Mouse (Mus musculus) kidney, embryonic 14.5 days (tissue): ENCODE results near the gene Tmeff2. TPM values are rescaled to one million over a fixed set of nuclear protein-coding genes. Genes with fewer than 3 reads are reported as not detected.
"Not testable (repeated sequence)": the region's sequence is repeated elsewhere in the genome, so short reads cannot be mapped to it uniquely, and the experiment has no call there.

Source experiments
- ATAC-seq: fragments of 200-750 bp; cut with Nextera tagmentation; 2 replicates; pipeline ENCODE4 v1.8.0; 2017; ENCODE audit warnings: moderate number of reproducible peaks, mild to moderate bottlenecking, moderate TSS enrichment, moderate library complexity; ENCODE audit not compliant: low FRiP score, low TSS enrichment
- H3K27ac ChIP-seq: fragments of 300-500 bp; sonication (generic); 2 replicates; pipeline ENCODE4 v1.5.1; 2014; ENCODE audit warnings: low read depth, mild to moderate bottlenecking, low read length, moderate library complexity, mixed read lengths
- H3K27me3 ChIP-seq: fragments of 300-500 bp; sonication (generic); 2 replicates; pipeline ENCODE4 v1.6.1; 2014; ENCODE audit warnings: mild to moderate bottlenecking, low read length; ENCODE audit not compliant: control insufficient read depth, insufficient read depth
- H3K36me3 ChIP-seq: fragments of 300-500 bp; sonication (generic); 2 replicates; pipeline ENCODE4 v1.6.1; 2014; ENCODE audit warnings: low read length, mixed read lengths; ENCODE audit not compliant: control insufficient read depth, insufficient read depth
- H3K4me1 ChIP-seq: fragments of 300-500 bp; sonication (generic); 2 replicates; pipeline ENCODE4 v1.6.1; 2014; ENCODE audit warnings: low read length, mixed read lengths; ENCODE audit not compliant: control insufficient read depth, insufficient read depth
- H3K4me2 ChIP-seq: fragments of 300-500 bp; sonication (generic); replicated peaks from 2 replicates; pipeline ENCODE4 v1.6.1; 2014; ENCODE audit warnings: low read depth, mild to moderate bottlenecking, low read length
- H3K4me3 ChIP-seq: fragments of 300-500 bp; sonication (generic); 2 replicates; pipeline ENCODE4 v1.5.1; 2014; ENCODE audit warnings: mild to moderate bottlenecking, low read length
- H3K9ac ChIP-seq: fragments of 300-500 bp; sonication (generic); 2 replicates; pipeline ENCODE4 v1.6.1; 2014; ENCODE audit warnings: low read depth, mild to moderate bottlenecking, low read length, moderate library complexity
- H3K9me3 ChIP-seq: fragments of 300-500 bp; sonication (generic); 2 replicates; pipeline ENCODE4 v1.6.1; 2016; ENCODE audit warnings: low read length; ENCODE audit not compliant: control insufficient read depth
- WGBS: fragments of 180-500 bp; shearing (Covaris S2); extraction: QIAGEN DNeasy Blood & Tissue Kit; methylation state at CpG from one replicate; pipeline ENCODE4 v1.1.7; 2014; 5-methylcytosine and 5-hydroxymethylcytosine counted together
- polyA plus RNA-seq: library from polyadenylated mRNA; unstranded; fragments of >200 nt; fragmentation: Nextera tagmentation; extraction: Ambion mirVana; gene quantifications from 2 replicates; pipeline ENCODE4 v1.2.1, GENCODE M21; 2014

Gene Tmeff2
- polyA plus RNA-seq = 2.6 and 3.2 TPM in 2 replicates

- H3K9me3 ChIP-seq, H3K27ac ChIP-seq, ATAC-seq, H3K36me3 ChIP-seq, H3K4me2 ChIP-seq, H3K4me1 ChIP-seq, H3K27me3 ChIP-seq, H3K4me3 ChIP-seq, H3K9ac ChIP-seq: not testable (repeated sequence)
- WGBS = 85% methylated on average over 9 of the region's 9 CpGs
Observed at GRCm38 (mm10) chr1:50900386-50900785, at the start of gene Tmeff2. Gene Tmeff2 (plus strand): TSS chr1:50900647.

- Histone ChIP-seq H3K4me3 (no peak overlapping the region), H3K4me1 (no peaks in the 10 kb centered on the region), H3K4me2 (no peak overlapping the region), H3K27ac (no peak overlapping the region), H3K9me3 (no peaks in the 10 kb centered on the region), H3K27me3 (no peaks in the 10 kb centered on the region), H3K36me3 (no peaks in the 10 kb centered on the region), H3K9ac (no peak overlapping the region)
- WGBS = 87% methylated on average over 2 of the region's 2 CpGs
- no peak for ATAC-seq
Observed at GRCm38 (mm10) chr1:50861515-50861914, 38.9 kb upstream of the Tmeff2 start.

GRCm38 (mm10) chr1:50897696-50898095, 2.8 kb upstream of the Tmeff2 start:
- no peak overlapping the region for H3K4me2 ChIP-seq
- H3K27me3 ChIP-seq = no peaks in the 10 kb centered on the region
- no peak overlapping the region for H3K9ac ChIP-seq
- H3K36me3 ChIP-seq = no peaks in the 10 kb centered on the region
- no peak for ATAC-seq
- no peak overlapping the region for H3K27ac ChIP-seq
- 62% methylated on average over 6 of the region's 6 CpGs for WGBS
- H3K4me1 ChIP-seq = no peaks in the 10 kb centered on the region
- H3K9me3 ChIP-seq = no peaks in the 10 kb centered on the region
- H3K4me3 ChIP-seq = no peak overlapping the region

GRCm38 (mm10) chr1:50924838-50925355, 24.4 kb downstream of the Tmeff2 start:
- H3K27ac ChIP-seq = no peak overlapping the region
- peaks cover 43% of the 10 kb centered on the region for H3K27me3 ChIP-seq
- 33% methylated on average over 5 of the region's 5 CpGs for WGBS
- no peak overlapping the region for H3K4me3 ChIP-seq
- ATAC-seq = no peak
- no peaks in the 10 kb centered on the region for H3K9me3 ChIP-seq
- H3K36me3 ChIP-seq = no peaks in the 10 kb centered on the region
- H3K4me2 ChIP-seq = no peak overlapping the region
- no peak overlapping the region for H3K9ac ChIP-seq
- 0 out of 2 replicates have a peak, but pooled peaks cover 4% of the 10 kb centered on the region for H3K4me1 ChIP-seq

GRCm38 (mm10) chr1:50925356-50925921, 25.0 kb downstream of the Tmeff2 start:
- Histone ChIP-seq H3K27ac (no peak overlapping the region), H3K9ac (no peak overlapping the region), H3K4me1 (0 out of 2 replicates have a peak, but pooled peaks cover 4% of the 10 kb centered on the region), H3K36me3 (no peaks in the 10 kb centered on the region), H3K27me3 (peaks cover 43% of the 10 kb centered on the region), H3K4me2 (0 out of 2 replicates have a peak overlapping the region, but pooled peaks have one; percentile 13), H3K9me3 (no peaks in the 10 kb centered on the region), H3K4me3 (0 out of 2 replicates have a peak overlapping the region, but pooled peaks have one; percentile 10)
- ATAC-seq = no peak
- 9% methylated on average over 13 of the region's 13 CpGs for WGBS

DNA sequence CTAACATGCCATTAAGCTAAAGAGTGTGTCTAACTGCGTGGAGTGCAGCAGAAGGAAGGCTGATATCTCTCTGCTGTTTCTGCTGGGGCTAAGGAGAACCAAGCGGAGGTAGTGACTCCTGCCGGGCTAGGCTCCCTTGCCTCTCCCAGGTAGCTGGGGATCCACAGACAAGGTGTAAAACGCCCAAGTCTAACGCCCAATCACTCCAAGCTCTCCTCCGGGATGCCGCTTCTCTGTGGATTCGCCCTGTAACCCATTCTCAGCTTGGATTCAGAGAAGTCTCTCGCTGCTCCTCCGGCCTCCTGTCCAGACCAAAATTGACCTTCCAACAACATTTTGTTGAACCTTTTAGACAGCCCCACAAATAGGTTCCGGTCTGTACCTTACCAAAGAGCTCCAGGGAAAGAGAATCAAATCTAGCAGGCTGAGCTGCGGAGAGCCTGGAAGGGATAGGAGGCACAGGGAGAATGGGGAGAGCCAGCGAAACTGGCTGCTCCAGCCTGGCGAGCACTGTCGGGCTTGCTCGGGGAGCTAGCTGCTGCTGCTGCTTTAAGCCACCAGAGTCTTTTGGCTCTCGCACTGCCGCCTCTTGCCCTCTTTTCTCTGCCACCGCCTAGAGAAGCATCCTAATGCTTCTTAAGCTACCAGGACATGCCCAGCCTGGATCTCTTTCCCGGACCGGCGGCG, 26.1 kb downstream of the Tmeff2 start:
- 0 out of 2 replicates have a peak, but pooled peaks cover 4% of the 10 kb centered on the region for H3K4me1 ChIP-seq
- 1% methylated on average over 21 of the region's 23 CpGs for WGBS
- H3K4me3 ChIP-seq = peak overlapping the region; percentile 61
- peak; percentile 53 for ATAC-seq
- H3K9me3 ChIP-seq = no peaks in the 10 kb centered on the region
- H3K27me3 ChIP-seq = peaks cover 43% of the 10 kb centered on the region
- no peaks in the 10 kb centered on the region for H3K36me3 ChIP-seq
- H3K9ac ChIP-seq = peak overlapping the region; percentile 45; the same call in 1 of the 2 replicates
- no peak overlapping the region for H3K27ac ChIP-seq
- peak overlapping the region; percentile 99 for H3K4me2 ChIP-seq

DNA sequence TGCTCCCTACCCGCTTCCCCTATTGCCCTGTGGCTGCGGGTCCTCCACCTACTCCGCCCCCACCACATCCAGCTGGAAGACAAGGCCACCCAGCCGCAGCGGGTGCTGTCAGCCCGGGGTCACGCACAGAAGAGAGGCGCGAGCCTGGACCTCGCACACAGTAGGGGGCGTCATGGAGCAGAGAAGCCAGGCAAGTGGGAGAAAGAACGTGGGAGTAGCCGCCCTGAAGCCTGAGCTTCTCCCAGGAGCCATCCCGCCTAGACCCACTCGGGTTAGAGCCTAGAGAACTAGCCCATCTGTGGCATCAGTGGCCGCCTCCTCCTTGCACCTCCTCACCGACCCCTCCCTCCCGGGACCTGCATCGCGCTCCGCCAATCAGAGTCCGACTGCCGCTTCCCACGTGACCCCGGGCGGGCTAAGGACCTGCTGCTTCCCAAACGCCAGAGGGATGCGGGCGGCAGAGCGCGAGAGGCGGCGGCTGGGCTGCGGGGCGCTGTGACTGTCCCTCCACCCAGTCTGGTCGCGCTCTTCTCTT, 26.7 kb downstream of the Tmeff2 start:
- no peaks in the 10 kb centered on the region for H3K36me3 ChIP-seq
- peak overlapping the region; percentile 51 for H3K9ac ChIP-seq
- 0% methylated on average over 29 of the region's 37 CpGs for WGBS
- 0 out of 2 replicates have a peak, but pooled peaks cover 4% of the 10 kb centered on the region for H3K4me1 ChIP-seq
- H3K27ac ChIP-seq = no peak overlapping the region
- peaks cover 43% of the 10 kb centered on the region for H3K27me3 ChIP-seq
- H3K4me2 ChIP-seq = peak overlapping the region; percentile 99
- no peaks in the 10 kb centered on the region for H3K9me3 ChIP-seq
- H3K4me3 ChIP-seq = peak overlapping the region; percentile 61
- peak; percentile 97 for ATAC-seq

- Histone ChIP-seq H3K36me3 (no peaks in the 10 kb centered on the region), H3K27me3 (peaks cover 43% of the 10 kb centered on the region), H3K4me2 (peak overlapping the region; percentile 99), H3K4me1 (0 out of 2 replicates have a peak, but pooled peaks cover 4% of the 10 kb centered on the region), H3K9me3 (no peaks in the 10 kb centered on the region), H3K4me3 (peak overlapping the region; percentile 61), H3K27ac (no peak overlapping the region), H3K9ac (peak overlapping the region; percentile 51)
- ATAC-seq = peak; percentile 70; the same call in 1 of the 2 replicates
- WGBS = under 1% methylated on average over 35 of the region's 35 CpGs
Observed at GRCm38 (mm10) chr1:50927679-50928187, 27.3 kb downstream of the Tmeff2 start.
